Mouse (Mus musculus) right cerebral cortex, postnatal 4 days (tissue): ENCODE measurements around the gene Ebf1.

Source experiments
- DNase-seq: peaks from one replicate; pipeline ENCODE4 v3.0.0-alpha.2; 2022

The Ebf1 gene

DNA sequence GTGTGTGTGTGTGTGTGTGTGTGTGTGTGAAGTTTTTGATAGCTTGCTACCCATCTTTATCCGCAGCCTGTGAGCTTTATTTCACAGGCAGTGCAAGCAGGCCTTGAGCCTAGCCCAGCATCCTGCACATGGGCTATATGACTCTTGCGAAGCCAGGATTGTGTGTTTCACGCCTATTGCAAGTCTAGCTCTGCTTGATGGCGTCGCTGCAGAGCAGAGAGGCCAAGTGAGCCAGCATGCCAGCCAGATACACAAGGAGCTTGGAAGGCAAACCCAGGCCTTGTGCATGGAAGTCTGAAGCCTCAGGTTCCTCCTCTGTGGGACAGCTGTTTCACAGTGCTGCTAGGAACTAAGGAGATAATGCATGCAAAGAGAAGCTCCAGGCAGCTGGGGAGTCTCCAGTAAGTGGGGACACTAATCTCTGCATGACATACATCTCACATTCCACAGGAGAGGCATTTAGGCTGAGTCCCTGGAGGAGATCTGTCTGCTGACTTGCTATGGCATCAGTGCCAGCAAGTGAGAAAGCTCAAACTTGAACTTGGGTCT is 359.2 kb downstream of the Ebf1 start:
- no peak for DNase-seq

DNA sequence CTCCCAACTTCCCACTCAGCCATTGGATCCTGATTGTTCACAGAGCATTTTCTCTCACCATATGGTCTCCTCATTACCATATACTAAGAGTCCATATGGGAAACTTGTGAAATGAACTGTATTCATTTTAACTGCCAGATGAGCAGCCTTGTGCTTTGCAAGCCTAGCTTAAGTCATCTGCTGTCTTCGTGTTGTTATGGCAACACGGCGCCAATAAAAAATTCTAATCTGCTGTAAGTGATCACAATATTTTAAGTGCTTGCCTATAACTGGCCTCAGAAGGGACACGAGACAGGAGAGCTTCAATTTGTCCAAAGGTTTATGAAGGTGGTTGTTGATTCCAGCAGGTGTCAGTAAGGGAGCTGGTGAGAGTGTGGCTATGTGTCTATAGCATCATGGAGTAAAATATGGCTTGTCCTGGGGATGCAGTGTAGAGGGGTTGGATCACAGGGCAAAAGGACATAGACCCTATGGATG is 360.8 kb downstream of the Ebf1 start:
- DNase-seq = peak; percentile 23

DNA sequence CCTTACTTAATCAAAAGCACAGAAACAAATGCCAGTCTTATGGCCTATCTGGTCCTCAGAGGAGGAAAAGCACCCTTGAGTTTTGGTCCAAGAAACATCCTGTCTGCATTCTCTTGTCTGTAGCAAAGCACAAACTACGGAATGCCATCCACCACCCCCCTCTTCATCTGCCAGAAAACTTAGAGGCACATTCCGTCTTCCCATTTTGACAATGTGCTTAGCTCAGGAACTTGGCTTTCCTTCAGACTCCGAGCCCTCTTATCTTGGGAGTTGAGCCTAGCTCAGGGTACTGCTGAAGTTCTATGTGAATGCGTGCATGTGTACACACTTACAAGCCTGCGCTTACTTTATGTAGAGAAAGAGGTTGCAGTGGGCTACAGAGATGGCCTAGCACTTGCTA is 362.3 kb downstream of the Ebf1 start:
- DNase-seq = no peak

DNA sequence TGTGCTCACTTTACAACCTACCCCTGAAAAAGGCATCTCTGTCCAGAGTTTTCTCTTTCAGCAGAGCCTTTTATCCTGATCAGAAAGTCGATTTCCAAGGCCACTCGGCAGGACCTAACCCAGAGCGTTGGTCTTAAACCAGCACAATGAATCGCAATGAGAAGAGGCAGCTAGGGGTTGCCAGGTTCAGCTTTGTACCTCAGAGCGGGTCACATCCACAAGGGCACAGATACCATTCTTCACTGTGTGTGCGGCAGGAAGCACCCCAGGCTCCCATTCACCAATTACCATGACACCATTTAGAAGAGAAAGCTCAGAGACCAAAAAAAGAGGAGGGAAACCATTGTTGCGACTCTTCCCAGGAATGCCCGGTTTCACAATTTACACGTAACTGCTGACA is 365.1 kb downstream of the Ebf1 start:
- no peak for DNase-seq

DNA sequence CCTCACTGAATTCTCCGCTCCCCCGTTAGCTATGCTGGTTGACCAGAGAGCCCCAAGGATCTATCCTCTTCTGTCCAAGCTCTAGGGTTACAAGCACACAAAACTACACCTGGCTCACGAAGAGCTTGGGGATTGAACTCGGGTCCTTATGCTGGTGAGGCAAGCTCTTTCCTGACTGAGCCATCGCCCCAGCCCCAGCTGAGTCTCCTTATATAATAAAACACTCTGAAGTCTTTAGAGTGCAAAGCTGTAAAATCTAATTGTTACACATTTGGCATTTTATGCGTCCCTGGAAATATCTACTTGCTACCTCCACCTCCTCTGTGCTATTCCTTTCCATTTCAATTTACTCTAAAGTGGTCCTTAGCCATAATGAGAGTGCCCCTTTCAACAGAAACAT is 366.8 kb downstream of the Ebf1 start:
- no peak for DNase-seq

DNA sequence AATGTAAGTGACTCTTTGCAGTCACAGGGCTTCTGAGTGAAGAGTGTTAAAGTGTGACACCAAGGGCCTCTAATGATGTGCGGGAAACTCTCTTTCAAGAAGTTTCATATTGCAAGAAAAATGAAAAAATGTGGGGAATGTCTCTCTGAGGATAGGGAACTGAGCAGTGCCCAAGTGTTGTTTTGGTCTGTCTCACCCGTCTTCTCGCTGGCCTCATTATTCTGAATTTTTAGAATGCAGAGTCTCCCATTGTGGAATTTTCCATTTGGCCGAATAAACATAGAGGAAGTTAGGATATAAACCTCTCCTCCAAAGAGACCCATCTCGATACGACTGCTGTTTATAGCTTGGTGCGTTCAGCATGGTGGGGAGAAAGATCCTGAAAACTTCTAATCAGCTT is 367.3 kb downstream of the Ebf1 start:
- DNase-seq = no peak

DNA sequence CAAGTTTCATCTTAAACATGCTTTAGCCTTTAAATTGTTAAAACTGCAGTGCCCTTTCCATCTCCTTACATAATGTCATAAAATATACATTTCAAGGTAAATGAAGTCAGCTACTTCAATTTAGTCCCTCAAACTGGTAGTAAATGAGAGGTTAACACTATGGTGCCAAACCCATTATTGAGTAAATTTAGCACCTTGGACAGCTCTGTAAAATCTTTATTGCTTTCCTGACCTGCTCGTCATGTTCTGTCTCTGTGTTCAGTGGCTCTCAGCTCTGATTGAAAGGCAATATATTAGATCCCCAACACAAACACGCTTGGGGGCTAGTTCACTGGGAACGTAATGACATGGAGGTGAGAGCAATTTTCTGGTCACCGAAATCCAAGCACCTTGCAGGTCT is 370.7 kb downstream of the Ebf1 start:
- DNase-seq = no peak

DNA sequence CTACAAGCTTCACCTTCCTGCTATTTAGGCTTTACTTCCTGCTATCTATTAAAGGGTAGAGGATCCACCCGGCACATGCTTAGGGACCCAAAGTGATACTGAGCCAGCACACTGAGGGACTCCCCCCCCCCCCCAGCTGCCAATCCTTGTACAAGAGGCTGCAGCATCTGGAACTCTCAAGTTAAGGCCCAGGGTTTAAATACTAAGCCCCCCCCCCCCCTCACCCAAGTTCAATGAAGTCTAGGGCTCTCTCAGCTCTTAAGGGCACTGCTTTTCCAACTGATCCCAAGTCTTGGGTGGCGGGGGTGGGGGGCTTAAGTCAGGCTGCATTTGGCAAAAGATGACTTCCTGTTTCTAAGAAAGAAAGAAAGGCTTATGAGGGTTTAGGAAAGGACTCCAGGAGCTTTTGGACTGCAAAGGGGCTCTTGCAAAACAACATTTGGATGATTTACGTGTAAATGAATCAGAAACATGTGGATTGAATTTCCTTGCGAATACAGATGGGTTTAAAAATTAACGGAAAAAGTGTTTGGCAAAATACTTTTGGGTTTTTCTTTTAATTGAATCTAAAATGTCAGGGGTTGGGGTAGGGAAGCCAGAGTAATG is 385.7 kb downstream of the Ebf1 start:
- no peak for DNase-seq

DNA sequence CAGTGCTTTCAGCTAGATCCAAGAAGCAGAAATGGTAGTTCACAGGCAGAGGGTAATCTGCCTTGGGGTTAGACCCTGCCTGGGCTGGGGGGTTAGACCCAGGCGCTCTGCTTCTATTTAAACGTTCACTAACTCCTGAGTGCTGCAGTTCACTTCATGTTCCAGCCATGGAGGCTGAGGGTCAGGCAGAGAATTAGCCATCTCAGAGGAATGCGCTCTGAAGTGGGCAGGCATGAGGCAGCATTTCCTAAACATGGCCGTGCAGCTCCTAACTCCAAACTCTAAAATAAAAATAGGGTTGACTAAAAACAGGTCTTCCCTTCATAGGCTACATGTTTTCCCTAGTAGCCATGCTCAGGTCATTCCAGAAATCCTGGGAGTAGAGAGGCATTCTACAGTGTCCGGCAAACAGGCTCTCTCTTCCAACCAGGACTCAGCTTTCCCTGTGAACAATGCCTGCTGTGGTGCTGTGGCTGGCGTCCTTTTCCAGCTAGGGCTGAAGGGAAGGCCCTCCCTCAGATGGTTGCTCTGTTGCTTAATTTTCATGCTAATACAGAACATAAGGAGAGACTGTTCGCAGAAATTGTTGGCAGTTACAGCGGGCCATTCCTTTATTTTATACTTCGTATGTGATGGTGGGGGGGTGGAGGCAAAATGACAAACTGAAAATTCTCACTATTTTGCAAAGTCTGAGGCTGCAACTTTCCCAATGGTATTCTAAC is 386.8 kb downstream of the Ebf1 start:
- no peak for DNase-seq

DNA sequence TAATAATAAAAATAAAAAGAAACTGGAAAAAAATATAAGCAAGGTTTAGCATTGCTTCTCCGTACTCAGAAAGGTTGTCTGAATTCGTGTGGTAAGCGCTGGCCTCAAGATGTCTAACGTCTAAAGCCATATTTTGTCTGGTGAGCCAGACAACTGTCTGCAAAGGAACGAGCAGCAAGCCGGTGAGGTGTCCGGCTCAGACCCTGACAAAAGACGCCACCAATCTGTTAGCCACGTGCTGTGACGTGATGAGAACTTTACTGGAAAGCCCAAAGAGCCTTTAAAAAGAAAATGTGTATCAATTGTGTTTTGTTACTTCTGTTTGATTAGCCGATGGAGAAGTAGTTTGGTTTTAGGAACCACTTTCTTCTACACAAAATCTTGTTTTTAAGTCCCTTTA is 390.2 kb downstream of the Ebf1 start:
- DNase-seq = no peak

DNA sequence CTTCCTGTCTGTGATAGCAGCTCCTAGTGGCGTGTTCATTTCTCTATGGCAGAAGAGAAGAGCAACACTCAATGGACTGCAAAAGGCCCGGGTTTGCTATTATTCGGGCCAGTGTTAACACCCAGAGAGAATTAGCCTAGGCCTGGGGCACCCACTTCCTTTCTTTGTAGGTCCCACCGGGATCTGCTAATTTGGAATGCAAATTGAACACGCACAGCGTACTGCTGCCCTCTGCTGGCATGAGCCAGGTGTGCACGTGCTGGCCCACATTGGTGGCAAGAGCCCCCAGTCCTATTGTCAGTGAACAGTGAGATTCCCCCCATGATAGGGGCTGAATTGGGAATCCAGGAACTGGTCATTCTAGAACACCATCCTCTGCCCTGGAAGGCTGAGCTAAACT is 391.0 kb downstream of the Ebf1 start:
- peak; percentile 87 for DNase-seq

DNA sequence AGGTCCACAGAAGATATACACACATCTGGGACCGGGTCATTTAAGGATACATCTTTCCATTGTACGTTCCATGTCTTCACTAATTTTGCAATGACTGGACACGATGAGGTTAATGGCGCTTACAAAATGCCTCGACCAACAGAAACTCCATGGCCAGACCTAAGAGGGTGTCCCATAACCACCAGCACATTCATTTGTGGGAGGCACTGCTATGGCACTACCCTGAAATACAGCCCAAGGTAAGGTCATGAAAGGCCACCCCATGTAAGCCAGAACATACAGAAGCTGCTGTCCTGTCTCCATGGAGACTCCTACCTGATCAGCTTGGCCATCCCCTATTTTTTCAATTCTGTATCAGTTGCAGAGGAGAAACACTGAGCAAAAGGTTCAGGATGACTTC is 391.6 kb downstream of the Ebf1 start:
- DNase-seq = no peak

DNA sequence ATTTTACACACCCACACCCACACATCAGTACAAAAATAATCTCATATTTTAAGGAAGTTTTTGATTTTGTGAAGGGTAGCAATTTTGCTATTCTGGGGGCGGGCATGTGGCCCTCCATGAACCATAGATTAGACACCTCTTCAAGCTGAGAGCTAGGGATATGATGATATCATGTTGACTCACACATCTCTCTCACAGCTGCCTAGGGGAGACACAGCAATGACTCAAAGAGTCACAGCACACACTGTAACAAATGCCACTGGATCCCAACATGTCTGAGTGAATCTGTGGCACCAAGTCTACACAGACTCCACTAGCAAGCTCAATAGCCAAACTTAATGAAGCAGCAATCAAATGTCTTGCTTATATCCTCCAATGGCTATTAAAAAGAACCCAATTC is 395.0 kb downstream of the Ebf1 start:
- no peak for DNase-seq

DNA sequence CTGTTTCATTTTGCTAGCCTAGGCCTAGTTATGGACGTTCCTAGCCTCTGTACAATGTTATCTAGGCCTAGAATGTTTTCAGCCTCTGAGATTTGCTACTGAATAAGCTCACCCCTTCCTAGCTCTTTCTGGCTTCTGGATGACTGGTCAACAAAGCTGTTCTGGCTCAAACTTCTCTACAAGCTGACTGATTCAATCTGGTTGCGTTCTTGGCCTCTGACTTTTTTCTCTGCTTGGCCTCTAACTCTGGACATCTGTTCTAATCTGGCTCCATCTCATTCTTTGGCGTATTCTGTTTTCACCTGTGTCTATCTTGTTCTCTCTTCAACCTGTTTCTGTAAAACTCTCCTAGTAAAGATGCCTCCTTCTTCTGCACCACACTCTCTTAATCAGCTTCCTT is 400.4 kb downstream of the Ebf1 start:
- no peak for DNase-seq

DNA sequence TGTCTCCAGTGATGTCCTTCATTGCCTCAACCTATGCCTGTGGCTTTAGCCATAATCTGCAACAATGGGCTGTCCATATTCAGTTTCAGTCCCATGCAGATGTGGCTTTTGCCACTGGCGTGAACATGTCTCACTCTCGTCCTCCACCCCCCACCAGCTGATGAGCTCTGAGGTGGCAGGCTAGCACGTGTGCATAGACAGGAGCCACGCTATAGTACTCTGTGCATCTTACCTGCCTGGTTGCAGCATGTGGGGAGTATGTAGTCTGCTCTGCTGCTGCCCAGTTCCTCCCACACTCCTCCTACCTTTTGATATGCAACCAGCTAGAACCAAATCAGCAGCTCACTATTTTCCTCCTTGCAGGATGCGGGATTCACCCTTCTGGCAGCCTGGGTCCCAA is 408.9 kb downstream of the Ebf1 start:
- DNase-seq = no peak

DNA sequence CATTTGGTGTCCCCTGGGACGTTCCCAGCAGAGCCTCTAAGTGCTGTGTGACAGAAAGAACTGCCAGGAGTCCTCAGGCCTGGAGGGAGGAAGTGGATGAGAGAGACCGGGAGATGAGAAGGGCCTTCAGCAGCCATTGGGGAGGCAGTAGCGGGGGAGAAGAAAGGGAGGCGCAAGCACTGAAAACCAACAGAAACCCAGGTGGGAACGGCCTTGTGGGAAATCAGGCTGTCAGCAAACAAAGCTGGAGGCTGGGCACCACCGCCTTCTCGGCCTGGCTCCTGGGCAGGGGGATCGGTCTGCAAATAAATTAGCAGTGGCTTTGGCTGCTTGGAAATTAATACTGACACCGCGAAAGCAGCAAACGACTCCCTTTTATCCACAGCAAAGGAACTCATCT is 409.6 kb downstream of the Ebf1 start:
- peak; percentile 8 for DNase-seq

DNA sequence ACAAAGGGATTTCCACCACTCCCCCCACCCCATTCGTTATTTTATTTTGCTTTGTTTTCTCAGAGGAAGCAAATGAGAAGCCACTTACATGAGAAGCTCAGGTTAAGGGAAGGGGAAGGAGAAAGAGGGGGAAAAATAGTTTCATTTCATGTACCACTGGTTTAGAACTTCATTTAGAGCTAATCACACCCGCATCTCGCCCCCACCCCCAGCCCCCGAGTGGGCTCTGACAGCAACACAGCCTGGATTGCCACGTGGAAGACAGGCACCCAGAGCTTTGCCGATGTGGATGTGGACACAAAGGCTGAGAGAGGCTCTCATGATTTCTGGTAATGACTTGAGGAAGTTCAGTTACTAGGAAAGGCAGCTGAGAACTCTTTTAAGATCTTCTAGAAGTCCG is 410.0 kb downstream of the Ebf1 start:
- no peak for DNase-seq

DNA sequence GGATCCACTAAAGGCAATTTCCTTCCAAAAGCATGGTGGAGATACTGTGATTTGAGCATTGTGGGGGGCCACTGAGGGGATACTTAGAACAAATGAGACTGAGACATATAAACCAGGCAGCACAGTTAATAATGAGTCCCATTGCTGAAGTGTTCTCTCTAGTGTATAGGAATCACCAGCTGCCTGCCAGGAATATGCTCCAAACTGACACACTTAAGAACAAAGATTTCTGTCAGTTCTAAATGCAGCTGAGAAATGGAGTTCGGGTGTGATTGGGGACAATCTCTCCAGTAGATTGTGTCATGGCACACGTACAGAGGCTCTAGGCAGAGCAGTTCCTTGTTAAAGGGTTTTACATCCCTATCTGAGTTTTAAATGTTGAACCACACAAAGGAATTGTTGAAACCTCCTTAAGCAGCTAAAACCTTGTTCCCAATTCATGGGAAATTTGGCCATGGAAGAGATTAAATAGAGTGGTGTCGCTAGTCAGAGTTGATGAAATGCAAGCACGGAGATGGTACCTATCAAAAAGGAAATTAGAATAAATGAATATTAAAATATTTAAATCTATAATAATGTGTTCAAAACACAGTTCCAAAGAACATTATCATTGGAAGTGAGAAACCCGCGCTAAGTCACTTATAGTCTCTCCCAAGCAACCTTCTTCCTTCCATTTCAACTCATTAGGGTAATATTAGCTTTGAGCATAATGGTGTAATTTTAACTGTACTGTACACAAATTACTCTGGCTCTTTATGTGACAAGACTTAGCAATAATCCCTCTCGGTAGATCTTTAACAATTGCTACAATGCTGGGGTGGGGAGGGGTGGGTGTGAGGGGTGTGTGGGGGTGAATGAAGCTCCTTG is 438.9 kb downstream of the Ebf1 start:
- DNase-seq = no peak
